Mouse (Mus musculus) limb, embryonic 13.5 days (tissue): ENCODE data around the gene Lenep. TPM values are rescaled to one million over a fixed set of nuclear protein-coding genes. Genes with fewer than 3 reads are reported as not detected.

ENCODE experiments used
- ATAC-seq: fragments of 200-750 bp; cut with Nextera tagmentation; 2 replicates; pipeline ENCODE4 v1.8.0; 2017; ENCODE audit warnings: low read depth, moderate number of reproducible peaks, moderate TSS enrichment; ENCODE audit not compliant: low FRiP score
- H3K27ac ChIP-seq: fragments of 300-500 bp; sonication (generic); 2 replicates; pipeline ENCODE4 v1.5.1; 2015; ENCODE audit warnings: inconsistent platforms, mild to moderate bottlenecking, moderate library complexity
- H3K27me3 ChIP-seq: fragments of 300-500 bp; sonication (generic); 2 replicates; pipeline ENCODE4 v1.6.1; 2015; ENCODE audit warnings: mild to moderate bottlenecking, inconsistent platforms
- H3K36me3 ChIP-seq: fragments of 300-500 bp; sonication (generic); 2 replicates; pipeline ENCODE4 v1.6.1; 2015; ENCODE audit warnings: inconsistent platforms, mild to moderate bottlenecking, moderate library complexity
- H3K4me1 ChIP-seq: fragments of 300-500 bp; sonication (generic); 2 replicates; pipeline ENCODE4 v1.6.1; 2015; ENCODE audit warnings: inconsistent platforms
- H3K4me2 ChIP-seq: fragments of 300-500 bp; sonication (generic); replicated peaks from 2 replicates; pipeline ENCODE4 v1.6.1; 2015; ENCODE audit warnings: inconsistent platforms, mild to moderate bottlenecking, moderate library complexity
- H3K4me3 ChIP-seq: fragments of 300-500 bp; sonication (generic); 2 replicates; pipeline ENCODE4 v1.5.1; 2015; ENCODE audit warnings: moderate library complexity, mild to moderate bottlenecking, inconsistent platforms
- H3K9ac ChIP-seq: fragments of 300-500 bp; sonication (generic); 2 replicates; pipeline ENCODE4 v1.6.1; 2015; ENCODE audit warnings: mild to moderate bottlenecking, inconsistent platforms
- H3K9me3 ChIP-seq: fragments of 300-500 bp; sonication (generic); 2 replicates; pipeline ENCODE4 v1.6.1; 2016; ENCODE audit warnings: inconsistent platforms
- WGBS: fragments of 180-500 bp; shearing (Covaris S2); methylation state at CpG from one replicate; pipeline ENCODE4 v1.1.7; 2015; 5-methylcytosine and 5-hydroxymethylcytosine counted together
- polyA plus RNA-seq: library from polyadenylated mRNA; unstranded; fragments of >200 nt; fragmentation: Nextera tagmentation; extraction: Ambion mirVana; gene quantifications from 2 replicates; pipeline ENCODE4 v1.2.1, GENCODE M21; 2015

The Lenep gene
- polyA plus RNA-seq, 1 experiment from 2014 or later = not detected

DNA sequence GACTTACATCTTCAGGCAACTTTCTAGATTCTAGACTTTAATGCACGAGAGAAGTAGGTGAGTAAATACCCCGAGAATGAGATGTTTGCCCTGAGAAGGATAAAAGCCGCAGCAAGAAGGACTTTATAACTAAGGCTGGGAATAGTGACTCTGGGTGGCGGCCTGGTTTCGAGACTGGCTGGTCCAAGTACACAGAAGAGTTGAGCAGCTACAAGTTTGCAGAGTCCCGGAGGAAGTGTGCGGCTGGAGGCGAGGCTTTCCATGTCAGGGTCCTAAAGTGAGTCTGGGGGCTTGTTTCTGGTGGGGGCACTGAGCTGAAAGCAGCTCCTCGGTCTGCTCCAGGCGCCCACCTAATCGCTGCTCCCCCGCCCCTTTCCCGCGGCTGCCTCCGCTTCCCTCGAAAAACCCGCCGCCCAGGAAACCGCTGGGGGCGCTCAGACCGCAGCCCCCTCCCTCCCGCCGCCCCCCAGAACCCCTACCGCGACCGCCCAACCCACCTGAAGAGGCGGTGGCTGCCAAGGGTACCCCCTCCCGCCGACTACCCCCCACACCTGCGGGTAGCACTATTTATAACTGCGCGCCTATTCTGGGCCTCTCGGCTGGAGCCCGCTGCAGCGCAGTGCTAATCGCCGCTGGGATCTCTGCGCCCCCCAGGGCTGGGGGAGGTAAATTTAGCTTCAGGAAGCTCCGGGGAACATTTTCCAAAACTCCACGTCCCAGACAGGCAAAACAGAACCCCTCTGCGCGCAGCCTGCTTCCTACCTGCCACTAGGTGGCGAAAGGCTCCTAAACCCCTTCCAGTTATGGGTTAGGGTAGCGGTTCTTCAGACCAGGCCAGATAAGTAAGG is 6.6 kb downstream of the Lenep start:
- ATAC-seq = peak; percentile 31; the same call in 1 of the 2 replicates
- WGBS = under 1% methylated on average over 39 of the region's 44 CpGs
- no peaks in the 10 kb centered on the region for H3K9me3 ChIP-seq

DNA sequence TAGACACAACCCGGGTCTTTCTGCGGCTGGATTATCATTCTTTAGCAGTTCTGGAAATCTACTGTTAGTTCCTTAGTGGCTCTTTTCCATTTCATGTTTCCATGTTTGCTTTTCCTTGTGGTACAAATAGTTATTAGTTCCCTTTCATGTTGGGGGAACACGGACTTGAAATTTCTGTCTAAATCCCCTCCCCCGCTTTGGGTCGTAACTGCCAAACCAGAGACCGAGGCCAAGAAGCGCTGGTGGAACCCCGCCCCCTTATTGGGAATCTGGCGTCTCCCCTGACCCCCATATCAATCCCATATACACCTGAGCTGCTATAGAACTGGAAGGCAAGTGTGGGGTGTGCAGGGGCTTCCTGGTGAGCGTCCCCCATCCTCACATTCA is 7.2 kb downstream of the Lenep start:
- Histone ChIP-seq H3K9me3 (no peaks in the 10 kb centered on the region), H3K27me3 (peaks cover 24% of the 10 kb centered on the region), H3K4me1 (peaks cover 56% of the 10 kb centered on the region), H3K27ac (peak overlapping the region; percentile 80), H3K4me3 (peak overlapping the region; percentile 59), H3K4me2 (peak overlapping the region; percentile 98), H3K9ac (peak overlapping the region; percentile 68), H3K36me3 (no peaks in the 10 kb centered on the region)
- ATAC-seq = no peak
- WGBS = 1% methylated on average over 10 of the region's 10 CpGs

More for the DNA sequence above, 6.6 kb downstream of the Lenep start:
- Histone ChIP-seq H3K4me3 (peak overlapping the region; percentile 59), H3K36me3 (no peaks in the 10 kb centered on the region), H3K27ac (peak overlapping the region; percentile 80), H3K27me3 (peaks cover 19% of the 10 kb centered on the region), H3K4me2 (peak overlapping the region; percentile 98), H3K4me1 (peaks cover 51% of the 10 kb centered on the region), H3K9ac (peak overlapping the region; percentile 68)

DNA sequence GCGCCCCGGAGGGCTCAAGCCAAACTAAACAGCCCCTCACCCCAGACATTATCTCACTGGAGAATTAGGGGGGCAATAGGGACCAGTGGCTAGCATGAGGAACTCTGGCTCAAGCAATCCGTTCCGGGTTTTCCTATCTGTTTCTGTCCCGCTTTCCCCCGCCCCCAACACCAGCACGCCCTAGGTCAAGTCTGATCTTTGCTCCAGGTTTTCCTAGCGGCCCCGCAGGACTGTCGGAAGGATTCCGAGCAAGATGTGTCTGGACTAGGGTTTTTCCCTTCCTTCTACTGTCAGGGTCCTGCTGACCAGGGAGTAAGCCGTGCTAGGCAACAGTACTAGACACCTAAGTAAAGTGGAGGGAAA is 7.7 kb downstream of the Lenep start:
- Histone ChIP-seq H3K27me3 (peaks cover 24% of the 10 kb centered on the region), H3K4me1 (peaks cover 56% of the 10 kb centered on the region), H3K9me3 (no peaks in the 10 kb centered on the region), H3K36me3 (no peaks in the 10 kb centered on the region), H3K4me3 (peak overlapping the region; percentile 59), H3K4me2 (peak overlapping the region; percentile 98), H3K27ac (peak overlapping the region; percentile 80), H3K9ac (peak overlapping the region; percentile 68)
- under 1% methylated on average over 12 of the region's 12 CpGs for WGBS
- peak; percentile 9; the same call in 1 of the 2 replicates for ATAC-seq

DNA sequence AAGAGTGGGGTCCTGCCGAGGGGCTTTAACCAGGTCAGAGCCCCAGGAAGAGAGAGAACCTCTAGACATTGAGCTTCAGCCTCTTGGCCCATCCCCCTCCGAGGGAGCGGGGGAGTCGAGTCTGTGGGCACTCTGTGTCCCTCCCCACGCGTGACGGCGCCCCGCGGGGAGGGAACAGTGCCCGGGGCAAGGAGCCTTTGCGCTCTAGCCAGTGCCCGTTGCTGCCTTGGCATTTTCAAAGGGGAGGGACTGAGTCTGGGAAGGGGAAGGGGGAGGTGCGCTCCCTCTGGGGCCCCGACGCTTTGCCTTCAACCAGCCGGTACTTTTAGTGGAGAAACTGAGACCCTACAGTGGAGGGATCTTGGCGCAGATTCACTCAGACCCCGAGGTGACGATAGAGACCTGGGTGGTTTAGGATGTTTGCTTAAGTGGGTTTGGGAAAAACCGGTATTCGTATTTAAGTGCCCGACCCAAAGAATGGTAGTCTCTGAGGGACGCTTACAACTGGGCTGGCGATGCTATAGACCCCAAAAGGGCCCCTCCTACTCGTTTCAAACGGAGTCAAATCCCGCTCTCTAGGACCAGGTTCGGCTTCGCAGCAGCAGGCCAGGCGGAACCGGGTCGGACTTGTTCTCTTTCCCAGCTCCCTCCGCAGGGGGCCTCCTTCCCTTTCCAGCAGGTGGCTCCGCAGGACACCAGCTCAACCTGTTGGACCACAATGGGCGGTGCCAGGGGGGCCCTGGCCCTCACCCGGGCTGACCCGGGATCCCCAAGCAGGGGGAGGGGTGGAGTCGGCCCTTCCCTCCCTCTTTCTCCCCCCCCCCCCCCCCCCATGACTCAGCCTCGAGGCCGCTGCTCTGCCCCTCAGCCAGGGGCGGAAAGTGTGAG is 8.3 kb downstream of the Lenep start, which contains the start of gene Zbtb7b:
Zbtb7b (minus strand) TSS at position 771 of the 888 bp plus-strand sequence.
- under 1% methylated on average over 42 of the region's 42 CpGs for WGBS
- peak; percentile 21 for ATAC-seq
- peak within 1 kb of the TSS; percentile 68 for H3K9ac ChIP-seq
- H3K9me3 ChIP-seq = no peaks in the 10 kb centered on the region
- peaks cover 24% of the 10 kb centered on the region for H3K27me3 ChIP-seq
- peak within 1 kb of the TSS; percentile 98 for H3K4me2 ChIP-seq
- peaks cover 56% of the 10 kb centered on the region for H3K4me1 ChIP-seq
- H3K36me3 ChIP-seq = no peaks in the 10 kb centered on the region
- peak within 1 kb of the TSS; percentile 80 for H3K27ac ChIP-seq
- H3K4me3 ChIP-seq = peak within 1 kb of the TSS; percentile 59

DNA sequence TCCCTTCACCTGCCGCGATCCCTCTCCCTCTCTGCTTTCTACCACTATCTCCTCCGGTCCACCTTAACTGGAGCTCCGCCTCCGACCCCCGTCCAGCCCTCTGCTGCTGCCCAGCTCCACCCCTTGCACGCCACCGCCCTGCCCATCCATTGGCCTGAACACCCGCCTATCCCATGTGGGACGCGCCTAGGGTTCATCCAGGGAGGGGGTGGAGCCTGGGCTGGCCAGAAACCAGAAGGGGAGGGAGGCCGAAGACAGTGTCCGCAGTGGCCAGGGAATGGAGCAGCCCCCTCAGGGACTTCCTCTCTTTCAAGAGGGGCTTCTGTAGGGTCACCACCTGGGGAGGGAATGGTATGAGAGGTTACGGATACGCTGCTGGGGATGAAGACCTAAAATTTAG is 9.0 kb downstream of the Lenep start:
- Histone ChIP-seq H3K9me3 (no peaks in the 10 kb centered on the region), H3K27ac (peak overlapping the region; percentile 75), H3K27me3 (peaks cover 24% of the 10 kb centered on the region), H3K9ac (peak overlapping the region; percentile 68), H3K36me3 (no peaks in the 10 kb centered on the region), H3K4me1 (peaks cover 56% of the 10 kb centered on the region), H3K4me3 (peak overlapping the region; percentile 59), H3K4me2 (peak overlapping the region; percentile 98)
- ATAC-seq = peak; percentile 91
- under 1% methylated on average over 15 of the region's 15 CpGs for WGBS

- no peak for ATAC-seq
- 0% methylated on average over 18 of the region's 24 CpGs for WGBS
Observed at GRCm38 (mm10) chr3:89392871-89393311, 9.7 kb downstream of the Lenep start.

GRCm38 (mm10) chr3:89391663-89392511 is 10.7 kb downstream of the Lenep start:
- Histone ChIP-seq H3K27ac (no peak overlapping the region), H3K9me3 (no peaks in the 10 kb centered on the region), H3K4me1 (peaks cover 62% of the 10 kb centered on the region), H3K36me3 (no peaks in the 10 kb centered on the region), H3K4me2 (peak overlapping the region; percentile 98), H3K4me3 (peak overlapping the region; percentile 59), H3K27me3 (peaks cover 24% of the 10 kb centered on the region), H3K9ac (peak overlapping the region; percentile 65)
- no peak for ATAC-seq
- under 1% methylated on average over 44 of the region's 56 CpGs for WGBS

More at GRCm38 (mm10) chr3:89392871-89393311, 9.7 kb downstream of the Lenep start:
- Histone ChIP-seq H3K4me2 (peak overlapping the region; percentile 98), H3K4me3 (peak overlapping the region; percentile 59), H3K27ac (no peak overlapping the region), H3K9ac (peak overlapping the region; percentile 65), H3K9me3 (no peaks in the 10 kb centered on the region), H3K27me3 (peaks cover 24% of the 10 kb centered on the region), H3K36me3 (no peaks in the 10 kb centered on the region), H3K4me1 (peaks cover 58% of the 10 kb centered on the region)

DNA sequence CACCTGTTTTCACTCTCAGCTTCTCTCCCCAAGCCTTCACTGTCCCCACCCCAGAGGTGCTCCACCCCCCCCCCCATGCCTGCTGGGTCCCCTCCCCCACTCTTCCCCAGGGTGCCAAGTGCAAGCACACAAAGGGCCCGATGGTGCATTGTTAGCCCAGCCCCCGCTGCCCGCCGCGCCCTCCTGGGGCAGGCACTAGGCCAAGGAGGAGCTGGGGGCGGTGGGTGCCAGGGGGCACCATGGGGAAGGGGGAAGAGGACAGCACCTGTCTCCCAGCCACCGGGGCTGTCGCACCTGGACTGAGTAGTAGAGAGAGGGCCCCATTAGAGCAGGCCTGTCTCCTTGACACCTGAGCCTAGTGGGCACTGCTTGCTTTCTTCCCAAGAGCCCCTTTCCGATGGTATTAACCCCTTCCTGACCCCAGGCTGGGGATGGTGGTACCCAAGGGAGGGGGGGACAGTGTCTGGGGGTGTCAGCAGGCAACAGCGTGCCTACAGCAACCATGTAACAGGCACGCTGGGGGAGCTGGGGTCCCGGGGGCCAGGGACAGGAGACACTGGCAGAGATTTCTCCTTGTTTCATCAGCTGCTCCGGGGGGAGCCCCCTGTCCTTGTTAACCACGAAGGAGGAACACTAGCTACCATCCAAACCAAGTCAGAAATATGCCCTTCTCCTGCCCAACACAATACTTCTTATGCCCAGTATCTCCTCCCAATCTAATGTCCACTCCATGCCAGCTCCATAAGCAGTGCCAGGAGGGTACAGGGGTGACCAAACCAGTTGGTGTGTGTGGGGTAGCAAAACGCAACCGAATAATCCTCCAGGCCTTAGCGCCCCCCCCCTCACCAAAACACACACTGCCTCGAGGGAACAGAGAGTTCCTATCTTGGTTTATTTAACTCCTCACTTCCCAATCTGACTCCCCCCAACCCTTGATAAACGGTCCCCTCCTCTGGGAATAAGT is 11.6 kb downstream of the Lenep start:
- Histone ChIP-seq H3K27me3 (peaks cover 24% of the 10 kb centered on the region), H3K27ac (no peak overlapping the region), H3K9ac (peak overlapping the region; percentile 65), H3K4me2 (peak overlapping the region; percentile 98), H3K4me1 (peaks cover 59% of the 10 kb centered on the region), H3K9me3 (no peaks in the 10 kb centered on the region), H3K4me3 (peak overlapping the region; percentile 59), H3K36me3 (no peaks in the 10 kb centered on the region)
- WGBS = 18% methylated on average over 19 of the region's 19 CpGs
- ATAC-seq = no peak

DNA sequence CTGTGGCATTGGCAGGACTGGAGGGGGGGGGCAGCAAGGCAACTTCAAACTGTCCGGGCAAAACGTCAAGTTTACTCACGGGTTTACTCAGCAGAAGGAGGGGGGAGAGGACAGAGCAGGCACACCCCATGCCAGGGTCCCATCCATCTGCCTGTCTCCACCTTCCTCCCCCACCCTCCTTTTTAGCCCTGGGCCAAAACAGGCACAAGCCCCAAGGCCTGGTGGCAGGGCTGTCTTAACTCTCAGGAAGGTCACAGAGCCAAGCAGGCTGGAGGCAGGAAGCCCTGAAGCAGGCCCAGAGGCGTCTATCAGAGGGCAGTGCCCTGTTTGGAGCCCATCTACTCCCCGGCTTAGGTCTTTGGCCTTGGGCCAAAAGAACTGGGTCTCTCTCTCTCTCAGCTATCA is 12.5 kb downstream of the Lenep start:
- Histone ChIP-seq H3K4me2 (no peak overlapping the region), H3K4me3 (no peak overlapping the region), H3K27me3 (peaks cover 24% of the 10 kb centered on the region), H3K9ac (no peak overlapping the region), H3K4me1 (peaks cover 57% of the 10 kb centered on the region), H3K27ac (no peak overlapping the region), H3K9me3 (no peaks in the 10 kb centered on the region), H3K36me3 (no peaks in the 10 kb centered on the region)
- no peak for ATAC-seq
- 48% methylated on average over 5 of the region's 5 CpGs for WGBS

GRCm38 (mm10) chr3:89388901-89389740 is 13.5 kb downstream of the Lenep start:
- Histone ChIP-seq H3K4me3 (no peak overlapping the region), H3K4me1 (peaks cover 58% of the 10 kb centered on the region), H3K27me3 (peaks cover 24% of the 10 kb centered on the region), H3K9me3 (no peaks in the 10 kb centered on the region), H3K9ac (no peak overlapping the region), H3K36me3 (no peaks in the 10 kb centered on the region), H3K27ac (no peak overlapping the region), H3K4me2 (no peak overlapping the region)
- no peak for ATAC-seq
- WGBS = 56% methylated on average over 5 of the region's 6 CpGs
